Mouse (Mus musculus) heart, postnatal 14 days (tissue): ENCODE measurements around the gene Prdx2. TPM values are rescaled to one million over a fixed set of nuclear protein-coding genes. Genes with fewer than 3 reads are reported as not detected.

Experiments used
- DNase-seq, 2 experiments: peaks; one replicate each; pipeline ENCODE4 v3.0.0; 2021 to 2022
- intact Hi-C: fragments of 180-260 bp; cut with DNase I; formaldehyde crosslinking; loops from one replicate; pipeline ENCODE4 v1.15.1; 2025
- total RNA-seq, 2 experiments: library from RNA; stranded (reverse); gene quantifications; 2 replicates each; pipeline ENCODE4 v1.2.3; 2021

Prdx2 gene
- total RNA-seq, 2 experiments from 2014 or later, result 627 to 727 TPM

- intact Hi-C loops, result no loop called here
- no peak for DNase-seq
These were observed 23.5 kb upstream of the Prdx2 start for GRCm38 (mm10) chr8:84945633-84946527.

DNA sequence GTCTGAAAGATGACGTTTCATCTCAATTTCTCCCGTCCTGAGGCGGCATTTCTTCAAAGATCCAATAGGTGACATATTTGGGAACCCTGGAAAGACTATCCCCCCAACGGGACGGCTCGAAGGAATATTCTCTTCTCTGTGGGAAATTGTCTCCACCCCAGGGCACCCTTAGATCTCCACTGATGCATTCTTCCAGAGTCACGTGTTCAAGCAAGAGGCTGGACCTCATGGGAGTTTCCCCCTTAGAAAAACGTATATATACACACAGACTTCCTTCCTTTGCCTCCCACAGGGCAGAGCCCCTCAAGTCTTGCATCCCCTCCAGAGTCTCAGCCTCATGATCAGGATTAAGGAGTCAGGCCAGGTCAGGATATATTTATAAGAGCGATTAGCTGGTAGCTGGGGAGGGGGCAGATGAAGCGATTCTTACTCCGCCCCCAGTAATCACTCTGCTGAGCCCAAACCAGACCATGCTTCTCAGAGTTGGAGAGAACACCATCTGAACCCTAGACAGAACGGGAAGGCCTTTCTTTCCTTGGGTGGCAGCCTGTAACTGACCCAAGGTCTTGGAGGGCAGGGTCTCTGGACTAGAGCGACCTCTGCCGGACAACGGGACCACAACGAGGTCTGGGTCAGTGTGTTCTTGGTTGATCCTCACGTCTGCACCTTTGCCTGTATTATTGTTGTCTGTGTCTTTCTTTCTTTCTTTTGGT, 22.7 kb upstream of the Prdx2 start, which contains the start of gene Rtbdn:
Gene Rtbdn (plus strand): TSS at position 464 of the 713 bp plus-strand sequence.
- intact Hi-C loops, result no loop called here
- no peak for DNase-seq

DNA sequence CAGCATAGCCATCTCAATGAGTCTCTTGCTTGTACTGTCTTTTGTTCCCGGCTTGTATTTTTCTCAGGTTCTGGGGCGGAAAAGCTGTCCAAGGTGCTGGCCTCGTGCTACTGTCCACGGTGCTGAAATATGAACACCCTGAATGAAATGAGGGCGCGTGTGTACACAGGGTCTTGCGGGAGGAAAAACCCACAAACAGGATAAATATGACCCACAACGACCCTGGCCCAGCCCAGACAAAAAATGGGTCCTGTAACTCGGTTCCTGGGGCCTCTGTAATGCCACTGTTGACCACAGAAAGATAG, 22.2 kb upstream of the Prdx2 start:
- intact Hi-C loops, result no loop called here
- DNase-seq, result peak; percentile 62 to 70

- intact Hi-C loops, result no loop called here
- DNase-seq, result no peak
These were observed 19.6 kb upstream of the Prdx2 start for GRCm38 (mm10) chr8:84949753-84950152.

- peak; percentile 48 to 51 for DNase-seq
- intact Hi-C loops, result no loop called here
These were observed 16.7 kb upstream of the Prdx2 start for GRCm38 (mm10) chr8:84952612-84953255.

GRCm38 (mm10) chr8:84956768-84957167, 12.6 kb upstream of the Prdx2 start:
- peak; percentile 48 to 76 for DNase-seq

DNA sequence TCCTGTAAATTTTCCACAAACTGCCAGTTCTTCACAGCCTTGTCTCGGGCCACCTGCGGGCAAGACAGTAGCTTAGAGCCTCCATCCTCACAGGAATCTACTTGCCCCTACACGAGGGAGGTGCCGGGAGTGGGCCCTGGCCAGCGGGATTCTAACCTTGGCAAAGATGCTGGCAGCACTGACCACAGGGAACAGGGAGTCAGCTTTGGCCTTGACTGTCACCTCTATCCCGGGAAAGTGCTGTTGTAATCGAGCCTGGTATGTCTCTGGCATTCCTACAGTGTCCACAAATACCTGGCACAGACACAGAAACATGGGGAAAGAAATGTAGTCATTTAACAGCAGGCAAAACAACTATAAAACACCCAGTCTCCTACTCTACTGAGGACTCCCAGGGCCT, 9.6 kb upstream of the Prdx2 start:
- intact Hi-C loops, result no loop called here
- DNase-seq, result peak; percentile 29 to 53

More at GRCm38 (mm10) chr8:84956768-84957167, 12.6 kb upstream of the Prdx2 start:
- intact Hi-C loops, result loop anchor here (2.0 kb wide), 1 partner anchor 28 kb away; no protein-coding TSS in a partner anchor

GRCm38 (mm10) chr8:84963952-84964351, 5.4 kb upstream of the Prdx2 start:
- no peak for DNase-seq
- intact Hi-C loops, result no loop called here

DNA sequence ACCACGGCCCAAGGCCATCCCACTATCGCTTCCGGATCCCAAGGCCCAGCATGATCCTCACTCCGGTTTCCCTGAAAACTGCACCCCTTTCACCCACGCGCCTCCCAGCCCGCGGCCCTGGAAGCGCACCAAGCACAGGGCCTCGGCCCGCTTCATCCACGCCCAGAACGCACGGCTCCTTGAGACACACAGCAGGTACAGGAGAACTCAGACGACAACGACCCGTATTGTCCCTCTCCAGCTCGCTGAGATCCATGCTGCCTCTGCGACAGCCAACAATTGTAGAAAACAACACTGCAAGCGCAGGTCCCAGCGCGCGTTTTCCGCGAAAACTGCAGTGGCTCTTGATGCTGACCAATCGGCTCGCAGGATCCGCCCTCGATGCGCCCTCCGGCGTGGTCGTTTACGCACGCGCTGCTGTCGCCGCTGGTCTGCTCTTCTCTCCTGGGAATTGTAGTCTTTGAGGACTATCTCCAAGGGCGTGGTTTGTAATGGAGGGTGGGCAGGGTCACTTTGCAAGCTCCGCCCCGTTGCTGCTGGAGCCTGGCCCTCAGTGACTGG, 3.6 kb upstream of the Prdx2 start:
- peak; percentile 90 to 91 for DNase-seq
- intact Hi-C loops, result no loop called here

- DNase-seq, result no peak
- intact Hi-C loops, result no loop called here
These were observed 2.8 kb upstream of the Prdx2 start for GRCm38 (mm10) chr8:84966603-84967002.

GRCm38 (mm10) chr8:84967532-84968304, 1.7 kb upstream of the Prdx2 start:
- no peak for DNase-seq
- intact Hi-C loops, result no loop called here

DNA sequence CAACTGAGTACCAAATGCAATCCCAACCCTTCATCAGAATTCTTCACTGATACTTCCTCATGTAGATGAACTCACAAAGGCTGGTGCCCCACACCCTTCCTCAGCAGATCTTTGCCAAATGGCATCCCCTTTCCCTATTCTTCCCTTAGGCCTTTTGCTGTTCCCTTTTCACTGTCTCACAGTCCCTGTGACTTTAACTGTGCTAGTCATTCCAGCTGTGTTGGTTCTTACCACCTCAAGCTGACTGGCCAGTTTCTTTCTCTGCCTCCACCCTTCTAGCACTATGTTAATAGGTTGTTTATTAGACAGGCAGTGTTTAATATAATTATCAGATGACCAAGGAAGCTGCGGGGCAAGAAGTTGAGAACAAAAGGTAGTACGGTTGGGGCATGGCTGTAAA, 737 bp upstream of the Prdx2 start:
- intact Hi-C loops, result no loop called here
- no peak for DNase-seq

- DNase-seq, result no peak
- intact Hi-C loops, result no loop called here
These were observed 876 bp downstream of the Prdx2 start for GRCm38 (mm10) chr8:84970135-84970790.

DNA sequence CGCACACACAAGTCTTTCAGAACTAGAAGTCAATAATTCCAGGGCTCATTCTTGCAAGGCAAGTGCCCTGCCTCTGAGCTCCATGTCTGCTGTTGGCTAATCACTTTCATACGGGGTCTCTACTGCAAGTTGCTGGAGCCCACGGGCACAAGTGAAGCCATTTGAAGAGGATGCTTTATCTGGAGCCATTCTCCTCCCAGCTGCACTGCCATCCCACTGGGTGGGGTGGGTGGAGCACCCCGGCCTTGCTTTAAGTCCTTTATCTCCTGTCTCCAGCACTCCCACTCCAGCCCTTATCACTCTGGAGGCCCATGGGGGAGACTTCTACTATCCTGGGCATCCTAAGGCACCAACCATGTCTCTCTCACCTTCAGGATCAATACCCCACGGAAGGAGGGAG, 1.5 kb downstream of the Prdx2 start:
- DNase-seq, result no peak
- intact Hi-C loops, result no loop called here

GRCm38 (mm10) chr8:84973079-84973478, 3.7 kb downstream of the Prdx2 start:
- DNase-seq, result no peak
- intact Hi-C loops, result no loop called here

DNA sequence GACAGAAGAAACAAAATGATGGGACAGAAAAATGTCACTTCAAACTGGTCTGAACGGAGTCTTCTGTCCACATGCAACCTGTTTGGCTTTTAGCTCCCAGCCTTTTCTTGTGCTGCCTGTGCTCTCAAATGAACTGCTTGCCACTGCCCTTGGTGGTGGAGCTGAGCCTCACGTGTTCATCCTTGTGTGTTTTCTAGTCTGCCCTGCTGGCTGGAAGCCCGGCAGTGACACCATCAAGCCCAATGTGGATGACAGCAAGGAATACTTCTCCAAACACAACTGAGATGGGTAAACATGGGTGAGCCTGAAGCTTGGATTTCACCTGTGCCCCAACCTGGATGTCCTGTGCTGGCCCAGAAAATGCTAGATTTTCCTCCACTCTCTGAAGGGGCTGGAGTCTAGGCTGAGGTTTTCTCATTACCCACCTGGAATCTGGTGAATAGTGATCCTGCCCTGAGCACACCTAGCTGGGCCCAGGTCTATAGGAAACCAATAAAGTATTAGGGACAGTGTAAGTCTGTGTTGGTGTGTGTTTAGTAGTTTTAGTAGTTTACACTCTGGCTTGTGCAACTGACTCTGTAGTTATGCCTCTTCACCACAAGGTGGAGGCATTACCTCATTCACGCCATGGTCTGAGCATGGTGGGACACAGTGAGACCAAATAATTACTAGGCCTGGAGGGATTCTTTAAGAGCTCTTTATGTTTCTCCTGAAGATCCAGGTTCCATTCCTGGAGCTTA, 4.6 kb downstream of the Prdx2 start:
- DNase-seq, result peak; percentile 61 to 72
- intact Hi-C loops, result no loop called here

GRCm38 (mm10) chr8:84974543-84975142, 5.3 kb downstream of the Prdx2 start:
- DNase-seq, result no peak
- intact Hi-C loops, result loop anchor here (1.0 kb wide), 1 partner anchor 15 kb away; no protein-coding TSS in a partner anchor

- intact Hi-C loops, result loop anchor here (1.0 kb wide), 1 partner anchor 14 kb away; no protein-coding TSS in a partner anchor
- DNase-seq, result peak; percentile 66 to 81
These were observed 6.0 kb downstream of the Prdx2 start for GRCm38 (mm10) chr8:84975434-84975833.
